Mouse (Mus musculus): Measurements from ENCODE around the gene Lmln.
"Not testable (repeated sequence)": the region's sequence is repeated elsewhere in the genome, so short reads cannot be mapped to it uniquely, and the experiment has no call there.

Gene Lmln

GRCm38 (mm10) chr16:33058033-33058432 lies 4.3 kb upstream of the Lmln start:
- DNase-seq, result no peak

- DNase-seq, result not testable (repeated sequence)
These were observed 3.7 kb upstream of the Lmln start for GRCm38 (mm10) chr16:33058656-33059055.

GRCm38 (mm10) chr16:33059471-33059870 lies 2.9 kb upstream of the Lmln start:
- no peak for DNase-seq

- DNase-seq, result no peak
These were observed 1.4 kb upstream of the Lmln start for GRCm38 (mm10) chr16:33060926-33061325.

- DNase-seq, result no peak
These were observed 921 bp upstream of the Lmln start for GRCm38 (mm10) chr16:33061400-33061799.

GRCm38 (mm10) chr16:33062682-33063131 lies 386 bp downstream of the Lmln start:
- DNase-seq, result peak in 1 of 2 experiments; percentile 74

GRCm38 (mm10) chr16:33063267-33063666 lies 946 bp downstream of the Lmln start:
- no peak for DNase-seq

- no peak for DNase-seq
These were observed 2.3 kb downstream of the Lmln start for GRCm38 (mm10) chr16:33064636-33065035.

GRCm38 (mm10) chr16:33070928-33071327 lies 8.6 kb downstream of the Lmln start:
- no peak for DNase-seq

- no peak for DNase-seq
These were observed 10.7 kb downstream of the Lmln start for GRCm38 (mm10) chr16:33072871-33073557.

- DNase-seq, result no peak
These were observed 12.6 kb downstream of the Lmln start for GRCm38 (mm10) chr16:33074967-33075366.

- no peak for DNase-seq
These were observed 13.8 kb downstream of the Lmln start for GRCm38 (mm10) chr16:33076078-33076477.

- no peak for DNase-seq
These were observed 14.8 kb downstream of the Lmln start for GRCm38 (mm10) chr16:33077069-33077627.

GRCm38 (mm10) chr16:33080063-33080462 lies 17.7 kb downstream of the Lmln start:
- no peak for DNase-seq

GRCm38 (mm10) chr16:33082951-33083350 lies 20.6 kb downstream of the Lmln start:
- DNase-seq, result no peak

GRCm38 (mm10) chr16:33083996-33084395 lies 21.7 kb downstream of the Lmln start:
- no peak for DNase-seq

- no peak for DNase-seq
These were observed 23.3 kb downstream of the Lmln start for GRCm38 (mm10) chr16:33085666-33086065.

GRCm38 (mm10) chr16:33113726-33114125 lies 51.4 kb downstream of the Lmln start:
- peak; percentile 26 to 35 for DNase-seq

GRCm38 (mm10) chr16:33123373-33123772 lies 61.1 kb downstream of the Lmln start:
- DNase-seq, result peak; percentile 26 to 27

GRCm38 (mm10) chr16:33123938-33124820 lies 61.9 kb downstream of the Lmln start:
- peak in 1 of 2 experiments; percentile 28 for DNase-seq

- no peak for DNase-seq
These were observed 64.7 kb downstream of the Lmln start for GRCm38 (mm10) chr16:33127052-33127451.

GRCm38 (mm10) chr16:33130731-33131130 lies 68.4 kb downstream of the Lmln start:
- DNase-seq, result no peak

GRCm38 (mm10) chr16:33133186-33133585 lies 70.9 kb downstream of the Lmln start:
- no peak for DNase-seq

GRCm38 (mm10) chr16:33135167-33135566 lies 72.8 kb downstream of the Lmln start:
- DNase-seq, result no peak

Data from cerebellum, adult 18-20 months (tissue).